Mouse (Mus musculus) heart, adult 18-20 months (tissue): ENCODE measurements at regions not wholly inside any gene's neighbourhood (a gene's known extent, or its start where the extent isn't known, plus 50 kb on each side); places are given as distances from the start of the nearest gene placed in this dataset.

ENCODE experiments used
- DNase-seq, 2 experiments: peaks; one replicate each; pipeline ENCODE4 v3.0.0; 2021 to 2022; ENCODE audit warnings: mixed read lengths in 1 of 2

GRCm38 (mm10) chr1:78050231-78050630 is 146.7 kb downstream of the Pax3 start:
- no peak for DNase-seq

GRCm38 (mm10) chr1:78032336-78032735 is 164.6 kb downstream of the Pax3 start:
- DNase-seq: no peak

- DNase-seq: no peak
Observed at GRCm38 (mm10) chr1:78021766-78022165, 175.2 kb downstream of the Pax3 start.

GRCm38 (mm10) chr1:78021014-78021413 is 175.9 kb downstream of the Pax3 start:
- peak in 1 of 2 experiments; percentile 27 for DNase-seq

GRCm38 (mm10) chr1:78017949-78018617 is 178.9 kb downstream of the Pax3 start:
- DNase-seq: no peak

- no peak for DNase-seq
Observed at GRCm38 (mm10) chr1:78016541-78017267, 180.2 kb downstream of the Pax3 start.

- no peak for DNase-seq
Observed at GRCm38 (mm10) chr1:78015999-78016398, 180.9 kb downstream of the Pax3 start.

GRCm38 (mm10) chr1:78013396-78013795 is 183.5 kb downstream of the Pax3 start:
- DNase-seq: no peak

GRCm38 (mm10) chr1:78008811-78009410 is 188.0 kb downstream of the Pax3 start:
- DNase-seq: peak; percentile 1 to 19

GRCm38 (mm10) chr1:78004376-78004775 is 192.6 kb downstream of the Pax3 start:
- no peak for DNase-seq

GRCm38 (mm10) chr1:77998727-77999126 is 198.2 kb downstream of the Pax3 start:
- DNase-seq: no peak

GRCm38 (mm10) chr1:77981528-77981927 is 215.4 kb downstream of the Pax3 start:
- no peak for DNase-seq

- DNase-seq: peak; percentile 39 to 74
Observed at GRCm38 (mm10) chr1:77978696-77979095, 218.2 kb downstream of the Pax3 start.

- DNase-seq: no peak
Observed at GRCm38 (mm10) chr1:77975941-77976340, 221.0 kb downstream of the Pax3 start.

- peak in 1 of 2 experiments; percentile 57 for DNase-seq
Observed at GRCm38 (mm10) chr1:77972301-77972717, 224.6 kb downstream of the Pax3 start.

GRCm38 (mm10) chr1:77964656-77965335 is 232.1 kb downstream of the Pax3 start:
- DNase-seq: peak; percentile 53 to 58

- no peak for DNase-seq
Observed at GRCm38 (mm10) chr1:77959309-77959708, 237.6 kb downstream of the Pax3 start.

- no peak for DNase-seq
Observed at GRCm38 (mm10) chr1:77957156-77957767, 239.7 kb downstream of the Pax3 start.

GRCm38 (mm10) chr1:77947894-77948293 is 249.0 kb downstream of the Pax3 start:
- peak; percentile 28 to 36 for DNase-seq

- no peak for DNase-seq
Observed at GRCm38 (mm10) chr1:77944327-77944645, 252.6 kb downstream of the Pax3 start.

GRCm38 (mm10) chr1:77943633-77944326 is 253.2 kb downstream of the Pax3 start:
- no peak for DNase-seq

- peak in 1 of 2 experiments; percentile 28 for DNase-seq
Observed at GRCm38 (mm10) chr1:77943101-77943500, 253.8 kb downstream of the Pax3 start.
